Mouse (Mus musculus): ENCODE results near the gene Ankrd63. TPM values are rescaled to one million over a fixed set of nuclear protein-coding genes. Genes with fewer than 3 reads are reported as not detected.
A peak's percentile ranks its signal among the peaks of the same experiment; 100 is the strongest.

Gene Ankrd63
- total RNA-seq, 2 experiments from 2014 or later, result 0.10 to 0.30 TPM

DNA sequence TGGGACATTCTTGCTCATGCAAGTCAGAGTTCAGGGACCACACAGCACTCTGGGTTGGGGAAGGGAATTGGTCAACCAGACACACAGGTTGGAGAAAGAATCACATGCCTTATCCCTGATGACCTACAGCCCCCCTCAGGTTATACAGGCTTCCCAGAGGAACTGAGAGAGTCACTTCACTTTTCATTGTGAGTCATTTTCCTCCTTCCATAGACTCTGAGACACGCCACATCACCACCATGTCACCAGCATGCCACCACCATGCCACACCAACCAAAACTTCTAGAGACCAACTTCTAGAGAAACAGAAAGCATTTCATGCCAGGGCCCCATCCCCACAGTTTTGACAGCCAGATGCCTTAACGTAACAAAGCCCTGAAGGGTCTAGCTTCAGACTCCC lies 23.1 kb upstream of the Ankrd63 start:
- DNase-seq, result no peak

DNA sequence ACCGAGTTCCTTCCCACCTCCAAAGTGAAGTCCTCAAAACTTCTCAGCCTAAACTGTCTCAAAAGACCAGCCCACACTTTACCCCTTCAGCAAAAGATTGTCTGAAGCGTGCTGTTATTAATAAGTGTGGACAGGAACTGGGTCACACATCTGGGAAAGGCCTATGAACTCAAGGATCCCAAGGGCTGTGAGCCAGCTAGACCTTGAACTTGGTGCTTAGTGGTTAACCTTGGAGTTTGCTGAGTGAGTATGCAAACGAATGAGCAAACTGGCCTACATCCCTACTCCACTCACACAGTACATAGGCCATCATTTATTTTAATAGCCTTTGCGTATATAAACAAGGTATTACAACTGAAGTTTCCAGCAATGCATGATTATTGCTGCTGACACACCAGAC lies 21.7 kb upstream of the Ankrd63 start:
- DNase-seq, result peak; percentile 72 to 74

GRCm38 (mm10) chr2:118723693-118724486 lies 20.1 kb upstream of the Ankrd63 start:
- no peak for DNase-seq

- DNase-seq, result no peak
These were observed 12.9 kb upstream of the Ankrd63 start for GRCm38 (mm10) chr2:118716677-118717076.

DNA sequence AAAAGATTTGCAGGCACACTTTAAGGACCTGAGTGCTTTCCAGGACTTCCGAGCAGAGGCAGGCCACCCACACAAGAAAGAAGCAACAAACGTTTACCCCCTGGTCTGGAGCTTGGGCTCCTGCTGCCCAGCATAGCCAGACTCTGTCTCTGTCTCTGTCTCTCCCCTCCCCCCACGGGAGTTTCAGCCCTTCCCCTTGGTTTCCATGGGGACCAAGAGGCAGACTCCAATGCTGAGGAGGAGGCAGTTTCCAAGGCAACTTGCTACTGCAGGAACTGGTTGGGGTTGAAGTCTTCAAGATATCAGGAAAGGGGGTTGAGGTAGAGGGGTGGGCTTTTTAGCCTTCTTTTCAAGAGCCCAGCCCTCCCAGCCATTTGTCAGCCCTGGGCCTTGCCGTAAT lies 10.5 kb upstream of the Ankrd63 start:
- no peak for DNase-seq

DNA sequence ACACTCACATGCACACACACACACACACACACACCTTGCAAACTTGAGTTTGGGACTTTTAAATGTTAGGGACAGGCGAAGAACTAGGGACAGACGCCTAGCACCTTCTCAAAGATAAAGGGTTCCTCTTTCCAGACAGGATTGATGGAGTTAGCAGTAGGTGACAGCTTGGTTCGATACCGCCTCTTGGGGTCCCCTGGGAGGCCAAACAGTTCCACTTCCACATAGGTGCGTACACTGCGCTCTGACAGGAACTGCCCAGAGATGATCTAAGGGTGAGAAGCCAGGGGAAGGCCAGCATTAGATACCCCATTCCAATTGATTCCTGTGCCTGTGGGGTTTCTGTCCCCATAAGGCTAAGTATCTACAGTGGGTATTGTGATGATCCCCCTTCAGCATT lies 9.9 kb upstream of the Ankrd63 start:
- DNase-seq, result no peak

DNA sequence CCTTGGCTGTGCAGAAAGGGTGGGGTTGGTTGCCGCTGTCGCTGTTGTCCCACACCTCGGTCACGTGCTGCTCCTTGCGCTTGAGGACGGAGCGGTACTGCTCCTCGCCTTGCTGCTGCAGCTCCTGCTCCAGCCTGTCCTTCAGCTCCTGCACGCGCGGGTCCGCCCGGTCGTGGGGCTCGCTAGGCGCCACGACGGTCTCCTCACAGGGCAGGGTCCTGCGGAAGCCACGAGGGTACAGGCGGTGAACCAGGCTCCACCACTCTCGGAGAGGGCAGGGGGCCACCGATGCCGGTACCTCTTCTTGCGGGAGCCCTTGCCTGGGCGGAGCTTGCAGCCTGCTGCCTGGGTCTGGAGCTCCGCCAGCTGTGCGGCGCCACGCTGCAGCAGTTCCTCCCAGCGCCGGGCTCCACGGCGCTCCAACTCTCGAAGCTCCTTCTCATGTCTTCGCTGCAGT lies 7.3 kb upstream of the Ankrd63 start:
- DNase-seq, result peak; percentile 69 to 84

- DNase-seq, result peak in 1 of 2 experiments; percentile 42
These were observed 6.0 kb upstream of the Ankrd63 start for GRCm38 (mm10) chr2:118709655-118710221.

DNA sequence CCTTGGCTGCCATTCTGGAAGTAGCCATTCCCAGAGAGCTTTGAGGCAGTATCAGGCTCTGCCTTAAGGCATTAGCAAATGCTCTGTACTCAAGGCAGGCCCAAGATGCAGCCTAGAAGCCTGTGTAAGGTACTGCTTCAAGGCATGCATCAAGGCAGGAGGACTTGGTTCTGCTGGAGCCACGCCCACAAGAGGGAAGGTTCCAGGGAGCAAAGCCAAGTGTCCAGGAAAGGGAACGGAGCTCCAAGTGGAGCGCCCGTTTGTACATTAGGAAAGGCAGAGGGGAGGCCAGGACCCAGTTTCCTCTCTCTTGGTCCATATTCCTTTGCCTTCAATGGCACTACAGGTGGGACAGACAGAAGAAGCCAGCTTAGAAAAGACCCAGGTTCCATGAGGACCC lies 4.7 kb upstream of the Ankrd63 start:
- peak in 1 of 2 experiments; percentile 28 for DNase-seq

DNA sequence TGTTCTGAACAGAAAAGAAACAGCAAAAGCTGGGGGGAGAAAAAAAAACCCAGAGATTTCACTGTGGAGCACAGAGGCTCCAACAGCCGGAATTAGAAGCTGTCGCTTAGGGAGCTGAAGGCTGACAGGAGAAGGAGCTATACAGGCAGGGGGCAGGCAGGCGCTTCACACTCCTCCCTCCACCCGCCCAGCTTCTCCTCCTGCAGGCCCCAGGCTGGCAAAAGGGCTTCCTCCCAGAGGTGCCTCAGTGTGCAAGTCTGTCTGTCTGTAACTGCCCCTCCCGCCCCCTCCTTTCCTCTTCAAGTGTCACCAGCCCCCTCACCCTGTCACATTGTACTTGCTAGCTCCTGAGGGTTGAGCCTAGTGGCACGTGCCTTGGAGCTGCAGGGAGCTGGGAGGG lies 2.7 kb upstream of the Ankrd63 start:
- no peak for DNase-seq

- peak; percentile 72 to 80 for DNase-seq
These were observed 641 bp downstream of the Ankrd63 start for GRCm38 (mm10) chr2:118702883-118703761.

DNA sequence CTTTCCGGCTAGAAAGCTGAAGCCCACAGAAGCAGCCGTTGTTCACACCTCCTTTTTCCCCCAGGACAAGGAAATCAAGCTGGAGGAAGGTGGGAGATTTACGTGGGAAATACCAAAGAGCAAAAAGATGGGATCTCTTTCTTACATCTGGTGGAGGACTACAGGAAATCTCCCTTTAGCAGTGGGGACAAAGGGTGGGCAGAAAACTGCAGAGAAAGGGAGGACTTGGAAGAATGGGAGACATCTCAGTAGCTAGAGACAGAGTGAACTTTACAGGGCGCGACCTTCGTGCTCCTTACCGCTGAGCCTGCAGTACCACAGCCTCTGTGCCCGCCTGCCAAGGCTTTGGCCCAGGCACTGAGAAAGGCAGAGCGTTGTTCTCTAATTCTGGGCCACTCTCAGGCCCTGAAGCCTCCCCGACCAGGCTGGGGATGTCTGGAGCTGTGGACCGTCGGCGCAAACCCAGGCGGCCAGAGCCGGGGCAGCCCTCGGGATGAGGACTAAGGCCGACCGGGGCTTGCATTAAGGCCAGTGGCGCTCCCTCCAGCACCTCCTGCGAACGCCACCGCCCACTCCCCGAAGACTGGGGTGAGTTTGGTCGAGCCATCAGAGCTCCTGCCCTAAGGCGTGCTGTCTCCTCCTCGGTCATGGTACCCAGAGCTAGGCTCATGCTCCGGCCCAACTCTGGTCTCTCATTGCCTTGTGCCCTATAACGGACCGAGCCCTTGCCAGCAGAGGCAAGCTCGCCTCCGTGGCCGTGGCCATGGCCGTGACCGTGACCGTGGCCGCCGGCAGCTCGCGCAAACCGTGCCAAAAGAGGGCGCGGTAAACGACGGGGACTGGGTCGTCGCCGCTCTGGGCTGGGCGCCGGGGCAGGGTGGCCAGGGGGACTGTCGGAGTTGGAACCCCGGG lies 1.5 kb downstream of the Ankrd63 start:
- DNase-seq, result peak in 1 of 2 experiments; percentile 70

- DNase-seq, result no peak
These were observed 2.6 kb downstream of the Ankrd63 start for GRCm38 (mm10) chr2:118701161-118701560.

DNA sequence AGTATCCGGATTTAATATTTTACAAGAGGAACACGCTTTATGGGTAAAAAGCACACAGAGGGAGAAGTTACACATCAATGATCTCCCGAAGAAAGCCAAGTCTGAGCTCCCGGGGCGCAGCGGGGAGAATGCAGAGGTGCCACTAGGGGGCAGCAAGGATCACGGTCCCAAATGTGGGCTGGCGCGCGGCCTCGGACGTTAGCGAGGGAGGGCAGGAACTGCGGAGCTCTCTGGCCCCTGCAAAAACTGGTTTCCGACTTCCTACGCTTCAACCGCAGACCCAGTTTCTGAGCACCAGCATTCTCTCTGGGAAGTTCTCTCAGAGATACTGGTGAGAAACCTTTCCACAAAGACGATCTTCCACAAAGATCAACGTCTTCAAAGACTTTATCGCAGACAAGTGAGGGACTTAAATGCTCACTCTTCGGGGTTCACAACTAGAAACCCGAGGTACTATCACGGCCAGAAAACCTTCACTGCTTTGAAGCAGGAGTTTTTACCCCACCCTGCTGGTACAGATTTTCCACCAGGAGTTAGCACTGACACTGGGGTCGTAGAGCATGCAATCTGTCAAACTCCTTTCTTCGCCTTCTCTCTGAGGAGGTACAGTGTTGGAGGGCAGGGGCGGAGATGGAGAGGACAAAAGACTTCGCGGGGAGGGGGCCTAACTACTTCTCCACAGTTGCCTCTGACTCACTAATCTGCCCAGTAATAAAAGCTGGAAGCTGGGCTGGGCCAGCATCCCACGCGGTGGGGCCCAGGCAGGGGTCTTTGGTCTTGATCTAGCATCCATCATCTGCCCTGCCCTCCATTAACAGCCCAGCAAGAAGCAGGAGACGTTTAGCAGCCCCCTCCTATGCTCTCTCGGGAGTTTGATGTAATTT lies 3.3 kb downstream of the Ankrd63 start:
- peak; percentile 91 to 93 for DNase-seq

DNA sequence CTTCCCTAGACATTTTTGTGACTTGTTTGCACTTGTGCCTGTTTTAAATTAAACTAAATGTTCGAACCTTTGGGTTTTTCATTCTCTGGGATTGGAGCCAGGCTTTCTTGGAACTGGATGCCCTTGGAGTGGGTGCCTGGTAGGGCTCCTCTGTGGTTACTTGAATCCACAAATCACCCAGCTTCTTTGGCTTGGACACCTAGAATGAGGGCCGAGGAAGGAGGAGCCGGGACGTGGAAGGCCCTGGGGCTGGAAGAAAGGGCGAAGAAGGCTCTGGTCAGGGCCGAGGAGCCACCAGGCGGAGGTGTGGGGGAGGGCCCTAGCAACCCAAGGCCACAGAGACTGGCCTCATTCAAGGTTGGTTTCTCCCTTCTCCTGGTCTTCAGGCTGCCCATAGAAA lies 5.8 kb downstream of the Ankrd63 start:
- peak; percentile 52 to 71 for DNase-seq

- DNase-seq, result peak in 1 of 2 experiments; percentile 37
These were observed 6.4 kb downstream of the Ankrd63 start for GRCm38 (mm10) chr2:118697311-118697877.

GRCm38 (mm10) chr2:118696451-118697308 lies 7.1 kb downstream of the Ankrd63 start:
- peak in 1 of 2 experiments; percentile 58 for DNase-seq

DNA sequence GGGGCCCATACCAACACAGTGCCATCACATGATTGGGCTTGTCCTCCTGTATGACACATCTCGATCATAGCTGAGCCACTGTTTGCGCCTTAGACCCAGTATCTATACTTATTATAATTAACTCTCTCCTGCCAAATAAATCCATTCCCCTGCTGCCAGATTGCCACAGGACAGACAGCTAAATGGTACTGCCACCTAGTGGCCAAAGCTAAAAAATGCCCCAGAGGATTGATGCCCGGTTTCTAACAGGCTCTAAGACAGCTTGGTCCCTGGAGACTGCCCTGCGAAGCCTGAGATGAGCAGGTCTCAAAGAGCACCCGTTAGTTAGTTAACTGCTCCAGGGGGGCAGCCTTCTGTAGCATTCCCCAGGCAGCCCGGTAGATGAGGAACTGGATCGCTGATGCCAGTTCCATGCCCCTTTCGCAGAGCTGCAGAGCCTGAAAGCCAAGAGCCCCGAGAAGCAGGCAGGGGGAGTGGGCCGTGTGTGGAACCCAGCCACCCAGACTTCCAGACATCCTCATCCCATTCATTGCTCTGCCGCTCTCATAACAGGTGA lies 8.0 kb downstream of the Ankrd63 start:
- DNase-seq, result peak in 1 of 2 experiments; percentile 64

All from adrenal gland, postnatal 36 days (tissue).